In the genomic region with DNA sequence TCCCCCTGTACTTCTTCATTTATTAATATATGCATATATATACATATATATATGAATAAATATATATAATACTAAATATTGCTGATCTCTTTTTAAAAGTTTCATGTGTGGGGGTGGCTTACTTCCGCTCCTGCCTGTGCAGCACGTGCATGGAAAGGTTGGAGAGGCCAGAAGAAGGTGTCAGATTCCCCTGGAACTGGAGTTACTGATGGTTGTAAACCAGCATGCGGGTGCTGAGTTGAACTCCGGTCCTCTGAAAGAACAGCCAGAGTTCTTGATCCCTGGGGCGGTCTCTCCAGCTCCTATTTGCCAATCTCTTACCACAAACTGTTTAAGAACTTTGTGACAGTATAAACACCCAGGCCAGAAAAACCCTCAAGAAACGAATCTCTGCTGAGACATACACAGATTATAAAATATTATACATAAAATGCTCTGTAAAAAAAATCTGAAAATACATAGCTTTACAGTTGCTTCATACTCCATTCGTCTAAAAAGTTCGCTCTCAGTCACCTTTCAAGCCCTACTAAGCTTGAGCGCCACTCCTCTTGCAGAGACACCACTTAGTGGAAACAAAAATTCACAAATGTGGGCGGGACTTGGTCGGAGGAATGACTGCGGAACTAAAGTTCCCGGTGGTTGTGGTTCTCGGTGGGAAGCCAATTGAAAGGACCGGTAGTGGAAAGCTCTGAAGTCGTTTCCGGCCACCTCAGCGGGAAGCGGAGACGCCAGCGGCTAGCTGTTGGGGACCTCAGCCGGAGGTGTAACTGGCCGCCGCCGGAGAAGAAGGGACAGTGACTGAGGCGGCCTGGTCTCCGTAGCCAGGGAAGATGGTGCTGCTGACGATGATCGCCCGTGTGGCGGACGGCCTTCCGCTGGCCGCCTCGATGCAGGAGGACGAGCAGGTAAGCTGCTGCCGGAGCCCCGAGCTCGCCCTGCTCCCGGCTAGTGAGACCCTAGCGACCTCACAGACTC, we compare ENCODE assay signal across 8 mouse cellular contexts. TPM values are rescaled to one million over a fixed set of nuclear protein-coding genes. Genes with fewer than 3 reads are reported as not detected.
DNase-seq lines count a peak whose midpoint lies in the region; ATAC-seq and TF ChIP-seq lines count a peak whose summit lies in the region.

A gene (plus strand): TSS at position 675 of the 975 bp plus-strand sequence.

- H3K4me3 ChIP-seq in G1E (ENCODE audit: low read depth, low read length) = peak within 1 kb of the TSS; percentile 100
- peak within 1 kb of the TSS; percentile 66 for H3K4me3 ChIP-seq in forebrain, embryonic 16.5 days (replicated peaks; ENCODE audit: low read length)
- peak within 1 kb of the TSS; percentile 92 for H3K4me3 ChIP-seq in layer of hippocampus, adult 2 months
- peak within 1 kb of the TSS; percentile 97 for H3K4me3 ChIP-seq in lung, embryonic 14.5 days (ENCODE audit: low read depth, low read length)
- H3K4me3 ChIP-seq in olfactory bulb, adult 2 months (ENCODE audit: insufficient read depth, low read depth, low read length) = peak within 1 kb of the TSS; percentile 95
- H3K4me3 ChIP-seq in thymus, adult 2 months (ENCODE audit: control insufficient read depth, insufficient read depth, low read length) = peak within 1 kb of the TSS; percentile 52

- peak within 1 kb of the TSS; percentile 77 for H3K9ac ChIP-seq in forebrain, embryonic 16.5 days (replicated peaks; ENCODE audit: low read depth, low read length)
- peak within 1 kb of the TSS; percentile 95 for H3K9ac ChIP-seq in lung, embryonic 14.5 days

- DNase-seq in G1E (ENCODE audit: low spot score) = peak; percentile 70
- peak; percentile 88 to 91 for DNase-seq in cerebellum, adult 18-20 months
- DNase-seq in heart, postnatal 36 days = peak; percentile 90 to 91
- DNase-seq in layer of hippocampus, adult 2 months (ENCODE audit: low spot score in 2 of 2) = peak; percentile 89 to 90
- DNase-seq in lung, embryonic 14.5 days = peak; percentile 97
- DNase-seq in thymus, adult 2 months = peak; percentile 88

- no peaks in the 10 kb centered on the region for H3K27me3 ChIP-seq in G1E (ENCODE audit: insufficient read depth, low read length)
- no peaks in the 10 kb centered on the region for H3K27me3 ChIP-seq in forebrain, embryonic 16.5 days (replicated peaks; ENCODE audit: control insufficient read depth, insufficient read depth, low read length)
- no peaks in the 10 kb centered on the region for H3K27me3 ChIP-seq in lung, embryonic 14.5 days (ENCODE audit: insufficient read depth, low read length)
- H3K27me3 ChIP-seq in thymus, adult 2 months (ENCODE audit: control insufficient read depth, insufficient read depth, low read length) = no peaks in the 10 kb centered on the region

- peak; percentile 95 for ATAC-seq in G1E (ENCODE audit: extremely low read depth, insufficient number of reproducible peaks, low FRiP score, poor library complexity, severe bottlenecking)
- ATAC-seq in forebrain, embryonic 16.5 days = peak; percentile 88
- peak; percentile 87 for ATAC-seq in lung, embryonic 14.5 days (ENCODE audit: insufficient read depth)

- WGBS in forebrain, embryonic 16.5 days = 5% methylated on average over 41 of the region's 41 CpGs
- WGBS in lung, embryonic 14.5 days = 3% methylated on average over 41 of the region's 41 CpGs
- WGBS in olfactory bulb, adult 2 months = 3% methylated on average over 41 of the region's 41 CpGs
- 7% methylated on average over 41 of the region's 41 CpGs for WGBS in thymus, adult 2 months

- TF ChIP-seq CTCF in G1E (IDR thresholded peaks at IDR 0.05; ENCODE audit: low read depth, low read length) = no peak
- no peak for TF ChIP-seq CTCF in layer of hippocampus, adult 2 months (conservative IDR thresholded peaks at IDR 0.05)
- no peak for TF ChIP-seq CTCF in lung, embryonic 14.5 days (IDR thresholded peaks at IDR 0.05; ENCODE audit: low read depth)
- no peak for TF ChIP-seq CTCF in olfactory bulb, adult 2 months (IDR thresholded peaks at IDR 0.05; ENCODE audit: insufficient read depth, low read depth, low read length)
- no peak for TF ChIP-seq CTCF in thymus, adult 2 months (IDR thresholded peaks at IDR 0.05; ENCODE audit: borderline replicate concordance, control insufficient read depth, extremely low read depth, insufficient read depth, low read length, poor library complexity)

- peak; percentile 82 for TF ChIP-seq POLR2A in olfactory bulb, adult 2 months (IDR thresholded peaks at IDR 0.05; ENCODE audit: insufficient read depth, low read depth, low read length)
- peak; percentile 66; the same call in 1 of the 2 replicates for TF ChIP-seq POLR2A in thymus, adult 2 months (IDR thresholded peaks at IDR 0.05; ENCODE audit: control insufficient read depth, extremely low read depth, insufficient read depth, low read length, poor library complexity)

- peaks cover 10% of the 10 kb centered on the region for H3K36me3 ChIP-seq in G1E (replicated peaks)
- H3K36me3 ChIP-seq in forebrain, embryonic 16.5 days (ENCODE audit: control insufficient read depth, insufficient read depth) = no peaks in the 10 kb centered on the region
- H3K36me3 ChIP-seq in lung, embryonic 14.5 days (ENCODE audit: insufficient read depth) = no peaks in the 10 kb centered on the region
- no peaks in the 10 kb centered on the region for H3K36me3 ChIP-seq in thymus, adult 2 months (ENCODE audit: control insufficient read depth, insufficient read depth, low read length)

- H3K27ac ChIP-seq in forebrain, embryonic 16.5 days (ENCODE audit: low read length) = no peak within 1 kb of the TSS
- peak within 1 kb of the TSS; percentile 93 for H3K27ac ChIP-seq in layer of hippocampus, adult 2 months
- peak within 1 kb of the TSS; percentile 63; the same call in 1 of the 2 replicates for H3K27ac ChIP-seq in lung, embryonic 14.5 days (ENCODE audit: low read depth)
- no peak within 1 kb of the TSS for H3K27ac ChIP-seq in olfactory bulb, adult 2 months (ENCODE audit: insufficient read depth, low read depth, low read length)
- no peak within 1 kb of the TSS for H3K27ac ChIP-seq in thymus, adult 2 months (ENCODE audit: control insufficient read depth, insufficient read depth, low read length)

- H3K4me2 ChIP-seq in forebrain, embryonic 16.5 days (ENCODE audit: low read length) = peak within 1 kb of the TSS; percentile 91
- peak within 1 kb of the TSS; percentile 83 for H3K4me2 ChIP-seq in lung, embryonic 14.5 days

- intact Hi-C loops in heart, postnatal 36 days (cut with DNase I) = no loop called here

- H3K9me3 ChIP-seq in G1E (replicated peaks) = no peaks in the 10 kb centered on the region
- H3K9me3 ChIP-seq in forebrain, embryonic 16.5 days (ENCODE audit: control insufficient read depth, low read length) = no peaks in the 10 kb centered on the region
- H3K9me3 ChIP-seq in lung, embryonic 14.5 days (ENCODE audit: low read depth, low read length) = no peaks in the 10 kb centered on the region

- peaks cover 8% of the 10 kb centered on the region for H3K4me1 ChIP-seq in G1E (ENCODE audit: insufficient read depth, low read depth, low read length)
- H3K4me1 ChIP-seq in forebrain, embryonic 16.5 days (replicated peaks; ENCODE audit: control insufficient read depth, insufficient read depth, low read length) = peaks cover 11% of the 10 kb centered on the region
- H3K4me1 ChIP-seq in lung, embryonic 14.5 days (ENCODE audit: insufficient read depth) = peaks cover 7% of the 10 kb centered on the region
- peaks cover 4% of the 10 kb centered on the region; the same call in 1 of the 2 replicates for H3K4me1 ChIP-seq in olfactory bulb, adult 2 months (ENCODE audit: control insufficient read depth, insufficient read depth, low read length)
- H3K4me1 ChIP-seq in thymus, adult 2 months (replicated peaks; ENCODE audit: control insufficient read depth, insufficient read depth, low read length) = peaks cover 6% of the 10 kb centered on the region

RNA-seq across cellular contexts. Expression of the gene that starts here (rescaled TPM):
- total RNA-seq in G1E (2014; fragmentation: Nextera tagmentation) (70.3 and 78.3 TPM in 2 replicates), G1E (2017) (75.4 and 79.6 TPM in 2 replicates)
- polyA plus RNA-seq in G1E (2012) = 58.3 and 64.1 TPM in 2 replicates
- polyA plus RNA-seq in forebrain, embryonic 16.5 days (2015; fragmentation: Nextera tagmentation; extraction: Ambion mirVana) = 108 and 110 TPM in 2 replicates
- total RNA-seq in heart, postnatal 36 days (2021) = 10 to 100 TPM; 37.7 to 39.7 TPM
- total RNA-seq in layer of hippocampus, adult 2 months (2021) = 10 to 100 TPM; 78.3 to 81.7 TPM
- polyA plus RNA-seq in lung, embryonic 14.5 days (2014; fragmentation: Nextera tagmentation; extraction: Ambion mirVana) = 158 and 160 TPM in 2 replicates
- not detected in 2 replicates for polyA plus RNA-seq in olfactory bulb, adult 2 months (2012; ENCODE audit: insufficient read depth, insufficient read length, low replicate concordance, missing spikeins)
- 35.2 and 36.6 TPM in 2 replicates for polyA plus RNA-seq in thymus, adult 2 months (2012; rRNA removed)

Comparison
In these comparisons a context has a peak if more than half of its experiments do, and no peak if none do; other contexts are left out.
1. H3K27ac ChIP-seq: peak in layer of hippocampus, adult 2 months (single experiment) and lung, embryonic 14.5 days (single experiment); none in forebrain, embryonic 16.5 days (single experiment), olfactory bulb, adult 2 months (single experiment) and thymus, adult 2 months (single experiment).
2. Peak in every context shown above with its lines, with median percentiles within 50 percentile points of each other: ATAC-seq, DNase-seq and H3K4me3 ChIP-seq.